In genomic region chr9:33915349-33916056, GRCm38 (mm10) we compare ENCODE assay signal across 28 mouse cellular contexts.
A peak's percentile ranks its signal among the peaks of the same experiment; 100 is the strongest.
DNase-seq lines count a peak whose midpoint lies in the region; ATAC-seq and TF ChIP-seq lines count a peak whose summit lies in the region.
"Had no signal": no experiment of that assay in that cellular context is flagged by ENCODE, and none has a peak within 500 bp of the region (broad histone marks: within the 10 kb centered on the region; RNA-seq: fewer than 3 reads in every experiment).

No protein-coding gene starts in this region.

- no peak overlapping the region for H3K9ac ChIP-seq in forebrain, embryonic 14.5 days (ENCODE audit: low read length)
- H3K9ac ChIP-seq in forebrain, embryonic 12.5 days: no peak overlapping the region
- H3K9ac ChIP-seq in lung, embryonic 15.5 days: no peak overlapping the region
- H3K9ac ChIP-seq in liver, embryonic 12.5 days: no peak overlapping the region
- H3K9ac ChIP-seq: heart, embryonic 12.5 days; heart, embryonic 15.5 days; hindbrain, embryonic 13.5 days; intestine, embryonic 15.5 days had no signal

- H3K27me3 ChIP-seq in forebrain, embryonic 14.5 days (replicated peaks; ENCODE audit: control insufficient read depth, insufficient read depth, low read length): no peaks in the 10 kb centered on the region
- H3K27me3 ChIP-seq in forebrain, embryonic 12.5 days: peaks cover 16% of the 10 kb centered on the region; the same call in 1 of the 2 replicates
- H3K27me3 ChIP-seq in lung, embryonic 15.5 days: no peaks in the 10 kb centered on the region
- no peaks in the 10 kb centered on the region for H3K27me3 ChIP-seq in liver, embryonic 12.5 days (replicated peaks)
- H3K27me3 ChIP-seq: CH12.LX; heart, embryonic 12.5 days; heart, embryonic 15.5 days; hindbrain, embryonic 13.5 days; intestine, embryonic 15.5 days had no signal

- no peak overlapping the region for H3K4me3 ChIP-seq in forebrain, embryonic 14.5 days (ENCODE audit: low read depth, low read length)
- no peak overlapping the region for H3K4me3 ChIP-seq in forebrain, embryonic 12.5 days (replicated peaks)
- H3K4me3 ChIP-seq in lung, embryonic 15.5 days: no peak overlapping the region
- H3K4me3 ChIP-seq in lung, adult 2 months (replicated peaks; ENCODE audit: extremely low read depth, low read depth, low read length): no peak overlapping the region
- no peak overlapping the region for H3K4me3 ChIP-seq in liver, embryonic 12.5 days
- H3K4me3 ChIP-seq: forebrain, embryonic 10.5 days; gastrocnemius, adult 2 months; heart, embryonic 12.5 days; heart, embryonic 15.5 days; hindbrain, embryonic 10.5 days; hindbrain, embryonic 13.5 days; intestine, embryonic 15.5 days had no signal

- ATAC-seq in forebrain, embryonic 14.5 days: peak; percentile 73
- ATAC-seq in forebrain, embryonic 12.5 days (ENCODE audit: low FRiP score): no peak
- peak; percentile 70; the same call in 1 of the 2 replicates for ATAC-seq in lung, embryonic 15.5 days (ENCODE audit: borderline replicate concordance, extremely low read depth, low FRiP score, low TSS enrichment)
- no peak for ATAC-seq in liver, embryonic 12.5 days
- ATAC-seq: hindbrain, embryonic 16.5 days; intestine, embryonic 15.5 days had no signal

- TF ChIP-seq CTCF in lung, adult 2 months (IDR thresholded peaks at IDR 0.05; ENCODE audit: insufficient read depth, low read length): no peak

- no peak overlapping the region for H3K4me2 ChIP-seq in forebrain, embryonic 14.5 days (ENCODE audit: low read length)
- H3K4me2 ChIP-seq in forebrain, embryonic 12.5 days: no peak overlapping the region
- no peak overlapping the region for H3K4me2 ChIP-seq in lung, embryonic 15.5 days
- H3K4me2 ChIP-seq in liver, embryonic 12.5 days: no peak overlapping the region
- H3K4me2 ChIP-seq: heart, embryonic 12.5 days; heart, embryonic 15.5 days; hindbrain, embryonic 13.5 days; intestine, embryonic 15.5 days had no signal

- 29% methylated on average over 4 of the region's 4 CpGs for WGBS in forebrain, embryonic 14.5 days
- WGBS in forebrain, embryonic 12.5 days: 50% methylated on average over 4 of the region's 4 CpGs
- WGBS in lung, embryonic 15.5 days: 33% methylated on average over 4 of the region's 4 CpGs
- 52% methylated on average over 4 of the region's 4 CpGs for WGBS in lung, adult 2 months
- 54% methylated on average over 4 of the region's 4 CpGs for WGBS in liver, embryonic 12.5 days (ENCODE audit: insufficient replicate concordance)

- H3K27ac ChIP-seq in forebrain, embryonic 14.5 days (ENCODE audit: low read depth, low read length): no peak overlapping the region
- no peak overlapping the region for H3K27ac ChIP-seq in forebrain, embryonic 12.5 days
- peak overlapping the region; percentile 3; the same call in 1 of the 2 replicates for H3K27ac ChIP-seq in lung, embryonic 15.5 days
- no peak overlapping the region for H3K27ac ChIP-seq in liver, embryonic 12.5 days
- H3K27ac ChIP-seq: forebrain, embryonic 10.5 days; gastrocnemius, adult 2 months; heart, embryonic 15.5 days; hindbrain, embryonic 10.5 days; hindbrain, embryonic 13.5 days; intestine, embryonic 15.5 days had no signal

- TF ChIP-seq POLR2A in lung, adult 2 months (IDR thresholded peaks at IDR 0.05; ENCODE audit: borderline replicate concordance, extremely low read depth, low read depth, low read length): no peak

- H3K36me3 ChIP-seq in forebrain, embryonic 14.5 days (ENCODE audit: control insufficient read depth, insufficient read depth, low read length): no peaks in the 10 kb centered on the region
- no peaks in the 10 kb centered on the region for H3K36me3 ChIP-seq in forebrain, embryonic 12.5 days (replicated peaks)
- no peaks in the 10 kb centered on the region for H3K36me3 ChIP-seq in lung, embryonic 15.5 days
- H3K36me3 ChIP-seq in liver, embryonic 12.5 days: no peaks in the 10 kb centered on the region
- H3K36me3 ChIP-seq: forebrain, embryonic 10.5 days; G1E; heart, embryonic 12.5 days; heart, embryonic 15.5 days; hindbrain, embryonic 10.5 days; hindbrain, embryonic 13.5 days; intestine, embryonic 15.5 days had no signal

- H3K9me3 ChIP-seq in forebrain, embryonic 14.5 days (replicated peaks; ENCODE audit: control insufficient read depth, low read length): no peaks in the 10 kb centered on the region
- H3K9me3 ChIP-seq in forebrain, embryonic 12.5 days: no peaks in the 10 kb centered on the region
- no peaks in the 10 kb centered on the region for H3K9me3 ChIP-seq in lung, embryonic 15.5 days
- no peaks in the 10 kb centered on the region for H3K9me3 ChIP-seq in liver, embryonic 12.5 days (replicated peaks)
- H3K9me3 ChIP-seq: forebrain, embryonic 10.5 days; heart, embryonic 12.5 days; heart, embryonic 15.5 days; hindbrain, embryonic 13.5 days; intestine, embryonic 15.5 days had no signal

- peaks cover 6% of the 10 kb centered on the region; the same call in 1 of the 2 replicates for H3K4me1 ChIP-seq in forebrain, embryonic 14.5 days (ENCODE audit: control insufficient read depth, insufficient read depth, low read length)
- no peaks in the 10 kb centered on the region for H3K4me1 ChIP-seq in forebrain, embryonic 12.5 days
- peaks cover 6% of the 10 kb centered on the region; the same call in 1 of the 2 replicates for H3K4me1 ChIP-seq in lung, embryonic 15.5 days
- no peaks in the 10 kb centered on the region for H3K4me1 ChIP-seq in lung, adult 2 months (ENCODE audit: control insufficient read depth, insufficient read depth, low read length)
- no peaks in the 10 kb centered on the region for H3K4me1 ChIP-seq in liver, embryonic 12.5 days
- H3K4me1 ChIP-seq: forebrain, embryonic 10.5 days; heart, embryonic 12.5 days; heart, embryonic 15.5 days; hindbrain, embryonic 10.5 days; hindbrain, embryonic 13.5 days; intestine, embryonic 15.5 days had no signal

- DNase-seq in forebrain, embryonic 14.5 days (ENCODE audit: low spot score): peak; percentile 63
- DNase-seq in lung, adult 2 months: no peak
- DNase-seq in Muller cell, postnatal 12 days (ENCODE audit: inconsistent ontology term): peak; percentile 75
- DNase-seq in forelimb bud, embryonic 11.5 days (ENCODE audit: low read depth, low spot score): peak; percentile 30
- no peak for DNase-seq in embryo, embryonic 10.5 days (ENCODE audit: low spot score)
- DNase-seq: adrenal gland, adult 2 months; adrenal gland, postnatal 14 days; B cell, adult 2 months; cerebellum, adult 11-12 months; cerebellum, adult 8-10 months; cerebellum, postnatal 36 days; gastrocnemius, adult 2 months; gastrocnemius, postnatal 14 days; heart, adult 11 months; heart, postnatal 10 days; heart, postnatal 36 days had no signal

Comparison
In these comparisons a context has a peak if more than half of its experiments do, and no peak if none do; other contexts are left out.
1. ATAC-seq: peak in forebrain, embryonic 14.5 days (single experiment) and lung, embryonic 15.5 days (single experiment); none in forebrain, embryonic 12.5 days (single experiment) and liver, embryonic 12.5 days (single experiment).
2. DNase-seq: peak in forebrain, embryonic 14.5 days (single experiment), Muller cell, postnatal 12 days (single experiment) and forelimb bud, embryonic 11.5 days (single experiment); none in lung, adult 2 months (single experiment) and embryo, embryonic 10.5 days (single experiment).